ENCODE assay signal across 8 mouse cellular contexts in the genomic region with DNA sequence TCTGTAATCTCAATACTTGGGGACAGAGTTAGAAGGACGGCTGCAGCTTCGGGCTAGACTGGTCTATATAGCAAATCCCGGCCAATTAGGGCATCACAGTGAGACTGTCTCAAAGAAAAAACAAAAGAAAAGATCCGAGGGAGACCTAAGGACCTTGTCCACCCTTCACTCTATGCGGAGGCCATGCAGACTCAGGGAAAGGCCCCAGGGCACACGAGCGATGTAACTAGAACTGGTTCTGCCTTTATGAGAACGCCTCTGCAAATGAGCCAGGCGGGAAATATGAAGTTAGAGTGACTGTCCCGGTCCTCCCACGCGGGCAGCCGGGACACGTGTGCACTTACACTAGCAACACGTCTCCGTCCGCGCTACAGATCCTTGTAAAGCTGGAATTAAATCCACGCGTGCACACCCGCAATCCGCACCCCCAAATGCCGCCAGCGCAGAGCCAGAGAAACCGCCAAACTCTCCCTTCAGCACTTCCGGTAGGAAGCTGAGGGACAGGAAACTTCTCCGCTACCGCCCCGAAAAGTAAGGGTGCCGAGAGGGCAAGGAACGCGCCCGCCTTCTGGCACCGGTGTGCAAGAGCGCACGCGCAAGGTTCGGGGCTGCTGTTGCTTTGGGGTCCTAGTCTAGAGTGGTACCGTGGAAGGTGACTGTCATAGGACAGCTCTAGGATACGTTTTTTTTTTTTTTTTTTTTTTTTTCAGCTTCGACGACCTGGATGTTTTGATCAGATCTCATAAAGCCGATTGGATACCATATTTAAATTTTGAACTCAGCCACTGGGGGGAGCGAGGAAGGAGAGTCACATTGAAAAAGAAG. TPM values are rescaled to one million over a fixed set of nuclear protein-coding genes. Genes with fewer than 3 reads are reported as not detected.
DNase-seq lines count a peak whose midpoint lies in the region; ATAC-seq and TF ChIP-seq lines count a peak whose summit lies in the region.

A gene (minus strand): TSS at position 492 of the 825 bp plus-strand sequence.

- DNase-seq in forebrain, embryonic 14.5 days (ENCODE audit: low spot score) = peak; percentile 97
- peak; percentile 89 to 93 for DNase-seq in heart, postnatal 14 days
- DNase-seq in layer of hippocampus, adult 11-12 months (ENCODE audit: low spot score) = peak; percentile 92
- peak; percentile 94 for DNase-seq in lung, adult 18-20 months
- DNase-seq in testis, postnatal 14 days (ENCODE audit: low spot score) = peak; percentile 93

- intact Hi-C loops in heart, postnatal 14 days (cut with DNase I) = loop anchor here (1.0 to 5.0 kb wide), 3 partner anchors 41 to 51 kb away; a partner anchor contains a TSS

- peak within 1 kb of the TSS; percentile 83 for H3K9ac ChIP-seq in ES-Bruce4 (ENCODE audit: low read depth, poor library complexity, severe bottlenecking)
- peak within 1 kb of the TSS; percentile 66 for H3K9ac ChIP-seq in forebrain, embryonic 14.5 days (ENCODE audit: low read length)
- H3K9ac ChIP-seq in neural tube, embryonic 15.5 days (replicated peaks) = peak within 1 kb of the TSS; percentile 70

- no peak for TF ChIP-seq CTCF in ES-Bruce4 (IDR thresholded peaks at IDR 0.05; ENCODE audit: low read depth, low read length)

- H3K4me1 ChIP-seq in ES-Bruce4 (ENCODE audit: control insufficient read depth, insufficient read depth, low read length) = peaks cover 2% of the 10 kb centered on the region
- H3K4me1 ChIP-seq in forebrain, embryonic 14.5 days (ENCODE audit: control insufficient read depth, insufficient read depth, low read length) = peaks cover 7% of the 10 kb centered on the region; the same call in 1 of the 2 replicates
- H3K4me1 ChIP-seq in neural tube, embryonic 15.5 days = peaks cover 27% of the 10 kb centered on the region

- H3K4me2 ChIP-seq in forebrain, embryonic 14.5 days (ENCODE audit: low read length) = peak within 1 kb of the TSS; percentile 81
- H3K4me2 ChIP-seq in neural tube, embryonic 15.5 days = peak within 1 kb of the TSS; percentile 69

- peak within 1 kb of the TSS; percentile 7 for H3K27ac ChIP-seq in ES-Bruce4 (ENCODE audit: insufficient read depth, low read length)
- no peak within 1 kb of the TSS for H3K27ac ChIP-seq in forebrain, embryonic 14.5 days (ENCODE audit: low read depth, low read length)
- peak within 1 kb of the TSS; percentile 69 for H3K27ac ChIP-seq in neural tube, embryonic 15.5 days (replicated peaks)

- peak; percentile 85; the same call in 1 of the 2 replicates for ATAC-seq in cerebellum, adult (ENCODE audit: insufficient number of reproducible peaks, low FRiP score, low TSS enrichment)
- ATAC-seq in forebrain, embryonic 14.5 days = peak; percentile 97
- ATAC-seq in neural tube, embryonic 15.5 days (ENCODE audit: low FRiP score) = peak; percentile 95

- WGBS in forebrain, embryonic 14.5 days = under 1% methylated on average over 44 of the region's 44 CpGs
- under 1% methylated on average over 44 of the region's 44 CpGs for WGBS in neural tube, embryonic 15.5 days

- H3K27me3 ChIP-seq in ES-Bruce4 (ENCODE audit: control insufficient read depth, insufficient read depth, low read length, poor library complexity, severe bottlenecking) = no peaks in the 10 kb centered on the region
- no peaks in the 10 kb centered on the region for H3K27me3 ChIP-seq in forebrain, embryonic 14.5 days (replicated peaks; ENCODE audit: control insufficient read depth, insufficient read depth, low read length)
- no peaks in the 10 kb centered on the region for H3K27me3 ChIP-seq in neural tube, embryonic 15.5 days (replicated peaks)

- H3K9me3 ChIP-seq in ES-Bruce4 (replicated peaks; ENCODE audit: control insufficient read depth, insufficient read depth, low read length, poor library complexity, severe bottlenecking) = no peaks in the 10 kb centered on the region
- H3K9me3 ChIP-seq in forebrain, embryonic 14.5 days (replicated peaks; ENCODE audit: control insufficient read depth, low read length) = no peaks in the 10 kb centered on the region
- H3K9me3 ChIP-seq in neural tube, embryonic 15.5 days (replicated peaks) = no peaks in the 10 kb centered on the region

- H3K4me3 ChIP-seq in ES-Bruce4 (ENCODE audit: low read depth, low read length) = peak within 1 kb of the TSS; percentile 94
- peak within 1 kb of the TSS; percentile 44 for H3K4me3 ChIP-seq in forebrain, embryonic 14.5 days (ENCODE audit: low read depth, low read length)
- peak within 1 kb of the TSS; percentile 80 for H3K4me3 ChIP-seq in neural tube, embryonic 15.5 days (replicated peaks)

- peaks cover 21% of the 10 kb centered on the region for H3K36me3 ChIP-seq in ES-Bruce4 (ENCODE audit: control insufficient read depth, insufficient read depth, low read length, poor library complexity, severe bottlenecking)
- peaks cover 28% of the 10 kb centered on the region for H3K36me3 ChIP-seq in forebrain, embryonic 14.5 days (ENCODE audit: control insufficient read depth, insufficient read depth, low read length)
- peaks cover 22% of the 10 kb centered on the region for H3K36me3 ChIP-seq in neural tube, embryonic 15.5 days

- TF ChIP-seq EP300 in ES-Bruce4 (IDR thresholded peaks at IDR 0.05; ENCODE audit: insufficient read depth, low read depth, low read length) = 0 out of 2 replicates have a peak, but pooled peaks have one; percentile 3

- peak; percentile 28 for TF ChIP-seq POLR2A in ES-Bruce4 (IDR thresholded peaks at IDR 0.05; ENCODE audit: insufficient read depth, low read length)

RNA-seq across cellular contexts. Expression of the gene that starts here (rescaled TPM):
- 22.5 and 24.4 TPM in 2 replicates for polyA plus RNA-seq in ES-Bruce4 (2011; ENCODE audit: insufficient read depth, insufficient read length, low read depth, missing spikeins)
- polyA plus RNA-seq in forebrain, embryonic 14.5 days (2014; fragmentation: Nextera tagmentation; extraction: Ambion mirVana) = 6.2 and 6.3 TPM in 2 replicates
- 1 to 10 TPM; 3.8 to 4.7 TPM for total RNA-seq in heart, postnatal 14 days (2021)
- polyA plus RNA-seq in neural tube, embryonic 15.5 days (2015; fragmentation: Nextera tagmentation; extraction: Ambion mirVana) = 13.9 and 16.9 TPM in 2 replicates

Comparison
In these comparisons a context has a peak if more than half of its experiments do, and no peak if none do; other contexts are left out.
1. H3K4me3 ChIP-seq: peak in every context shown above with its lines; median percentile 94 in ES-Bruce4; 80 in neural tube, embryonic 15.5 days; 44 in forebrain, embryonic 14.5 days.